Mouse (Mus musculus): ENCODE results near the gene Usp32. TPM values are rescaled to one million over a fixed set of nuclear protein-coding genes. Genes with fewer than 3 reads are reported as not detected.

Usp32 gene
- 4.8 and 5.0 TPM in 2 replicates for polyA plus RNA-seq (2015; fragmentation: Nextera tagmentation; extraction: Ambion mirVana)

DNA sequence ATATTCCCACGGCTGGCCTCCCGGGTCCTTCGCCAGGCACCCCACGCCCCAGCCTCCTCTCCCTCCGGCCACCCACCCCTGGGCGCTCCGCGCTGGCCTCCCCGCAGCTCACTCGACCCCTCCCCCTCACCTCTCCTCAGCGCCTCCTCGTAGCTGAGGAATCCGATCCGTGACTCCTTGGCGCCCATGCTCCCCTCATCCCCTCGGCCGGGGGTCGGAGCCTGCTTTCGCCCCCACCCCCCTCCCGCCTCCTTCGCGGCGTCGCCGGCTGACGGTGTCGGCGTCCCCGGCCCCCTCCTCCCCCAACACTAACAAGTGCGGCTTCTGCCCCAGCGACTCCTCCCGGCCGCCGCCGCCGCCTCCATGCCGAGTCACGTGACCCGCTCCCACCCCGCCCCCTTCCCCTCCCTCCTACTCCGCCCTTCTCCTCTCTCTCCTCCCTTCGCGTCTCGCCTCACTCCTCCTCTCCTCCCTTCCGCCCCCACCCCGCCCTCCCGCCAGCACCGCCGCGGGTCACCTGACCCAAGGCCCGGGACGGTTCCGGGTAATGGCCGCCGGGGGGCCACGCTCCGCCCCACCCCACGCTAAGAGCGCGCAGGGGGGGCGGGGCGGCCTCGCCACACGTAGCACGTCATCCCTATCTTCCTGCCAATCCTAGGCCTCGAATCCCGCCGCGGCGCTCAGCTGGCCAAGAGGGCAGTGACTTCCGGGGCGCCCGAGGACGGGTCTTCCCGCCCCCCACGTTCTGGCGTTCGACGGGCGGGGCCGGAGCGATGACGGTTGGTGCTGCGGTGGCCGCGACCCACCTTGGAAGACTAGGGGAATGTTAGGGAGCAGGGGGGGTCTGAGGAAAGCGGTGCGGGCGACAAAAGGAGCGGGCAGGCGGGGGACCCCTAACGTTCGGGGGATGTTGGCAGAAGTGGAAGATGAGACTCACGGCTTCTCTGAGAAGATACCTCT is at the start of gene Usp32:
Gene Usp32, minus strand, starts transcription at position 581 of the 960 bp plus-strand sequence.
- WGBS: 1% methylated on average over 92 of the region's 94 CpGs
- ATAC-seq (ENCODE audit: insufficient read depth, low FRiP score): peak; percentile 99

DNA sequence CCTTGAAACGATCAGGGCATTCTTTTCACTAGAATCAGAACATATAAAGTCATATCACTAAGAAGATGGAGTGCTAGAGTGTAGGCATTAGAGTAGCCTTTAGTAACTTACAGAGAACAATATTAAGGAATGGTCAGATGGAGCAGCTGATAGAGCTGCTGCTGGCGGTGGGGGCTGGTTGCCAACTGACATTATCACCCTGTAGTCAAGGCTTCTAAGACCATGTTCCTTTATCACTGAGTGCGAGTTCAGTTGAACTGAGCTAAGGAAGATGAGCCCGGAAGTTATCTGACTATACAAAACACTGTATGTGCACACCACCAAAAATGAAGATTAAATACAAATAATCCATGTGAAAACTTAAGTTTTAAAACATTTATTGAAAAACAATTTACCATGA is 49.1 kb upstream of the Usp32 start:
- Histone ChIP-seq H3K4me2 (ENCODE audit: low read depth, low read length) (no peak overlapping the region), H3K9me3 (replicated peaks; ENCODE audit: control insufficient read depth, low read length) (no peaks in the 10 kb centered on the region), H3K27ac (ENCODE audit: low read length) (no peak overlapping the region), H3K36me3 (ENCODE audit: control insufficient read depth, insufficient read depth, low read length) (peaks cover 17% of the 10 kb centered on the region), H3K4me3 (replicated peaks; ENCODE audit: low read length) (no peak overlapping the region), H3K9ac (ENCODE audit: low read length) (no peak overlapping the region), H3K4me1 (ENCODE audit: control insufficient read depth, insufficient read depth, low read length) (no peaks in the 10 kb centered on the region), H3K27me3 (ENCODE audit: control insufficient read depth, insufficient read depth, low read length) (no peaks in the 10 kb centered on the region)
- 88% methylated on average over 4 of the region's 4 CpGs for WGBS
- no peak for ATAC-seq (ENCODE audit: insufficient read depth, low FRiP score)

More for the DNA sequence above, at the start of gene Usp32:
- Histone ChIP-seq H3K9ac (ENCODE audit: low read length) (peak within 1 kb of the TSS; percentile 88), H3K4me1 (ENCODE audit: control insufficient read depth, insufficient read depth, low read length) (peaks cover 4% of the 10 kb centered on the region), H3K36me3 (ENCODE audit: control insufficient read depth, insufficient read depth, low read length) (no peaks in the 10 kb centered on the region), H3K4me3 (replicated peaks; ENCODE audit: low read length) (peak within 1 kb of the TSS; percentile 88), H3K4me2 (ENCODE audit: low read depth, low read length) (peak within 1 kb of the TSS; percentile 61), H3K9me3 (replicated peaks; ENCODE audit: control insufficient read depth, low read length) (no peaks in the 10 kb centered on the region), H3K27me3 (ENCODE audit: control insufficient read depth, insufficient read depth, low read length) (no peaks in the 10 kb centered on the region), H3K27ac (ENCODE audit: low read length) (peak within 1 kb of the TSS; percentile 60)

DNA sequence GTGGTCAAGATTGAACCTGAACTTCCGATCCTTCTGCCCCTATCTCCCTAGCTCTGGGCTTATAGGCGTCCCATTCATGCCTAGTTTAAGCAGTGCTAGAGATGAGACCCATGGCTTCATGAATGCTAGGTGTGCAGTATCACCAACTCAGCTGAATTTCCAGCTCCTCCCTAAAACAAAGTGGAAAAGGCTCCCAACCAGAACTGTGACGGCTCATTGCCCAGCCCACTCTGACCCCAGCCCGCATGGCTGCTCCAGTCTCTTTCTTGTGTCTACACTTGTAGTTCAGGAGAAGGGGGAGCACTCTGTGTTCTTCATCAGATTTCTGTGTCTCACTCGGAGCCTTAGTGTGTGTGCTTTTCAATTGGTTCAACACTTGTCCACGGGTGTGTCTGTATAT is 44.9 kb upstream of the Usp32 start:
- no peak overlapping the region for H3K27ac ChIP-seq (ENCODE audit: low read length)
- 82% methylated on average over 6 of the region's 6 CpGs for WGBS
- no peak for ATAC-seq (ENCODE audit: insufficient read depth, low FRiP score)
- H3K36me3 ChIP-seq (ENCODE audit: control insufficient read depth, insufficient read depth, low read length): 0 out of 2 replicates have a peak, but pooled peaks cover 4% of the 10 kb centered on the region
- H3K9me3 ChIP-seq (replicated peaks; ENCODE audit: control insufficient read depth, low read length): no peaks in the 10 kb centered on the region
- no peak overlapping the region for H3K9ac ChIP-seq (ENCODE audit: low read length)
- no peak overlapping the region for H3K4me3 ChIP-seq (replicated peaks; ENCODE audit: low read length)
- H3K4me1 ChIP-seq (ENCODE audit: control insufficient read depth, insufficient read depth, low read length): peaks cover 3% of the 10 kb centered on the region
- no peak overlapping the region for H3K4me2 ChIP-seq (ENCODE audit: low read depth, low read length)
- H3K27me3 ChIP-seq (ENCODE audit: control insufficient read depth, insufficient read depth, low read length): no peaks in the 10 kb centered on the region

DNA sequence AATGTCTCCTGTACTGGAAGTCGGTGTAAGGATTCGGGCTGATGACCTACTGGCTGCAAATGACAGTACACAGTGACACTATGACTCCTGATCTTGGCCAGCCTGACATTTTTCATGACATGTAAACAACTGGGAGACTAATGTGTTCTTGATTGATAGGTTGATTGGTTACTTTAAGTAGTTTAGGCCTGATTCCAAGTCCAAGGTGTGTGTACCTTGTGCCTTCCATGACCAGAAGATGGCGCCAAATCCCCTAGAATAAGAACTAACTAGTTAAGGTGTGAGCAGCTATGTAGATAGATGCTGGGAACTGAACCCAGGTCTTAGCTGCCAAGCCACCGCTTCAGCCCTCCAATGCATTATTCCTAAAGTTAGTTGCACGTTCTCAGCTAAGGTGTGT is 44.1 kb upstream of the Usp32 start:
- ATAC-seq (ENCODE audit: insufficient read depth, low FRiP score): no peak
- WGBS: 66% methylated on average over 5 of the region's 5 CpGs
- Histone ChIP-seq H3K4me2 (ENCODE audit: low read depth, low read length) (no peak overlapping the region), H3K9me3 (replicated peaks; ENCODE audit: control insufficient read depth, low read length) (no peaks in the 10 kb centered on the region), H3K4me3 (replicated peaks; ENCODE audit: low read length) (no peak overlapping the region), H3K27me3 (ENCODE audit: control insufficient read depth, insufficient read depth, low read length) (no peaks in the 10 kb centered on the region), H3K36me3 (ENCODE audit: control insufficient read depth, insufficient read depth, low read length) (no peaks in the 10 kb centered on the region), H3K4me1 (ENCODE audit: control insufficient read depth, insufficient read depth, low read length) (peaks cover 3% of the 10 kb centered on the region), H3K9ac (ENCODE audit: low read length) (no peak overlapping the region), H3K27ac (ENCODE audit: low read length) (no peak overlapping the region)

DNA sequence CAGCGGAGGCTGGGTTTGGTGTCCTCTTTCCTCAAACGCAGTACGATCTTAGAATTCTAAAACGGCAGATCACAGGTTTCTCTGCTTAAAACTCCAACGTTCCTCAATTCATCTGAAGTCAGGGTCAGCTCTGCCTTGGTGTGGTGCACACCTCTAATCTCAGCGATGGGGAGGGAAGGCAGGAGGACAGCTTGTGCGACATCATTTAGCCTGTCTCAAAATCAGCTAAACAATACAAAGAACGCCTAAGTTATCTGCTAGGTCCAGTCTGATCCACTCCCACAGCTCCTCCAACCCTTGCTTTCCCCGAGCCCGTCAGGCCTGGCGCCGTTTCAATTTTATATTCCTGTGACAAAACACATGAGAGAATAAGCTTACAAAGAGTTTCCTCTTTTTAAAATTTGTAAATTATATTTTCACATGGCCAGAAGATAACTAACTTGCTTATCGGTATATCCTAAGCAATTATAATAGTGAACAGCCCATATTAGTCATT is 43.4 kb upstream of the Usp32 start:
- H3K9ac ChIP-seq (ENCODE audit: low read length): peak overlapping the region; percentile 65
- H3K27me3 ChIP-seq (ENCODE audit: control insufficient read depth, insufficient read depth, low read length): no peaks in the 10 kb centered on the region
- peak; percentile 22; the same call in 1 of the 2 replicates for ATAC-seq (ENCODE audit: insufficient read depth, low FRiP score)
- 16% methylated on average over 13 of the region's 13 CpGs for WGBS
- no peak overlapping the region for H3K27ac ChIP-seq (ENCODE audit: low read length)
- peaks cover 3% of the 10 kb centered on the region for H3K4me1 ChIP-seq (ENCODE audit: control insufficient read depth, insufficient read depth, low read length)
- no peaks in the 10 kb centered on the region for H3K9me3 ChIP-seq (replicated peaks; ENCODE audit: control insufficient read depth, low read length)
- no peaks in the 10 kb centered on the region for H3K36me3 ChIP-seq (ENCODE audit: control insufficient read depth, insufficient read depth, low read length)
- peak overlapping the region; percentile 73 for H3K4me2 ChIP-seq (ENCODE audit: low read depth, low read length)
- peak overlapping the region; percentile 53 for H3K4me3 ChIP-seq (replicated peaks; ENCODE audit: low read length)

DNA sequence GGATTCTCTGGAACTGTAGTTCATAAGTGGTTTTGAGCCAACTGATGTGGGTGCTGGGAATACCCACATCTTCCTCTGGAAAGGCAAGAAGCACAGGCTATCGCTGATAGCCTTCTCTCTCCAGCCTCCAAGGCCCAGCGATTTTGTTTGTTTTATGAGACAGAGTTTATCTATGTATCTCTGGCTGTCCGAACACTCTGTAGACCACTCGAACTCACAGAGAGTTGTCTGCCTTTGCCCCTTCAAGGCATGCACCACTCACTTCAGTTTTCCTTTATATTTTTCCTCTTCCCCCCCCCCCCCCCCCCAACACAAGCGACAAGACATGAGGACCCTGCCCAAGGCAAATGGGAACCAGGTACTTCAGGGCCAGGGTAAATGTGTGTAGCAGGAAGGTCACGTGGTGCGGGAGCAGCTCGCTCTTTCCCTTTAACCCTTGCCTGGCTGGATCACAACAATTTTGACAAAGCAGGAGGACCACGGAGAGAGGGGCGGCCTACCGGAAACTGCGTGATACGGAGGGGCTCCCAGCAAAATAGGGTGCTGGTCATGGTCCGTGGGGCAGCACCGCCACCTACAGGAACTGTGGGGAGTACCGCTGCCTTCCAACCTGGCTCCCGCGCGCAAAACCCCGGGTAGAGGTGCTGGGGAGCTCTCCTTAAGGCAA is 42.8 kb upstream of the Usp32 start:
- Histone ChIP-seq H3K9me3 (replicated peaks; ENCODE audit: control insufficient read depth, low read length) (no peaks in the 10 kb centered on the region), H3K4me3 (replicated peaks; ENCODE audit: low read length) (peak overlapping the region; percentile 53), H3K4me1 (ENCODE audit: control insufficient read depth, insufficient read depth, low read length) (peaks cover 3% of the 10 kb centered on the region), H3K27ac (ENCODE audit: low read length) (no peak overlapping the region), H3K9ac (ENCODE audit: low read length) (peak overlapping the region; percentile 65), H3K27me3 (ENCODE audit: control insufficient read depth, insufficient read depth, low read length) (no peaks in the 10 kb centered on the region), H3K4me2 (ENCODE audit: low read depth, low read length) (peak overlapping the region; percentile 73), H3K36me3 (ENCODE audit: control insufficient read depth, insufficient read depth, low read length) (no peaks in the 10 kb centered on the region)
- peak; percentile 86 for ATAC-seq (ENCODE audit: insufficient read depth, low FRiP score)
- 2% methylated on average over 19 of the region's 20 CpGs for WGBS

DNA sequence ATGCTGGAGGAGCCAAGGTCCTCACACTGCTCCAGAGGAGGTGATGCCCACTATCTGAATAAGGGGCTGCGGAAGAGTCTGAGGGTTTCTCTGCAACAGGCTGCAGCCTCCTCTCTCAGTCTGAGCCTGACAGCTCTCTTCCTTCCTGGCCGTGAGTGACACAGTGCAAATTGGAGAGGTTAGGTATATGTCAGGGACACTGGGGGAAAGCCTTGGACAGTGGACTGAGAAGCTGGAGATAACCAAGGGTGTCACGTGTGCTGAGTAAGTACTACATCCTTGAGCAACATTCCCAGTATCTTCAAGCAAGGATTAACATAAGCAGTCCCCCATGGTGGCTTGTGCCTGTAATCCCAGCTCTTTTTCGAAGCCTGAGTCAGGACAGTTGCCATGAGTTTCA is 38.5 kb upstream of the Usp32 start:
- H3K9ac ChIP-seq (ENCODE audit: low read length): no peak overlapping the region
- no peak overlapping the region for H3K27ac ChIP-seq (ENCODE audit: low read length)
- no peak overlapping the region for H3K4me3 ChIP-seq (replicated peaks; ENCODE audit: low read length)
- WGBS: 80% methylated on average over 4 of the region's 4 CpGs
- no peak for ATAC-seq (ENCODE audit: insufficient read depth, low FRiP score)
- H3K4me1 ChIP-seq (ENCODE audit: control insufficient read depth, insufficient read depth, low read length): peaks cover 3% of the 10 kb centered on the region
- no peaks in the 10 kb centered on the region for H3K9me3 ChIP-seq (replicated peaks; ENCODE audit: control insufficient read depth, low read length)
- H3K4me2 ChIP-seq (ENCODE audit: low read depth, low read length): no peak overlapping the region
- H3K36me3 ChIP-seq (ENCODE audit: control insufficient read depth, insufficient read depth, low read length): no peaks in the 10 kb centered on the region
- H3K27me3 ChIP-seq (ENCODE audit: control insufficient read depth, insufficient read depth, low read length): no peaks in the 10 kb centered on the region

DNA sequence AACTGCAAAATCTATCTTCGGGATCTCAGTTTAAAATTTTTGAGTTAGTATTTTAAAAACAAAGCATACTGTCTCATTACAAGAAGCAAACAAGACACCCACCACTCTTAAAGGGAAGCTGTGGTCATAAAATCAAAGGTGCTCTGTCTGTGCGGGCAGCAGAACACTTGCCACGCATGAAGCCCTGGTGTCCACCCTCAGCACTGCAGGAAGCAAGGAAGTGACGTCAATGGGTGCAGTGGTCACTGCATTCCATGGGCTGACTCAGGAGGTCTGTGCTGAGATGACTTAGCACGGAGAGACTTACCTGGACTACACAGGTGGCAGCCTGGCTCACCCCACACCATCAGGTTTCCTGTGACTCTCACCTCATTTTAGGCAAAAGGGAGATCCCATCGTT is 37.8 kb upstream of the Usp32 start:
- Histone ChIP-seq H3K4me1 (ENCODE audit: control insufficient read depth, insufficient read depth, low read length) (no peaks in the 10 kb centered on the region), H3K9ac (ENCODE audit: low read length) (no peak overlapping the region), H3K4me2 (ENCODE audit: low read depth, low read length) (no peak overlapping the region), H3K36me3 (ENCODE audit: control insufficient read depth, insufficient read depth, low read length) (no peaks in the 10 kb centered on the region), H3K27ac (ENCODE audit: low read length) (no peak overlapping the region), H3K27me3 (ENCODE audit: control insufficient read depth, insufficient read depth, low read length) (no peaks in the 10 kb centered on the region), H3K4me3 (replicated peaks; ENCODE audit: low read length) (no peak overlapping the region), H3K9me3 (replicated peaks; ENCODE audit: control insufficient read depth, low read length) (no peaks in the 10 kb centered on the region)
- 77% methylated on average over 6 of the region's 6 CpGs for WGBS
- ATAC-seq (ENCODE audit: insufficient read depth, low FRiP score): no peak

DNA sequence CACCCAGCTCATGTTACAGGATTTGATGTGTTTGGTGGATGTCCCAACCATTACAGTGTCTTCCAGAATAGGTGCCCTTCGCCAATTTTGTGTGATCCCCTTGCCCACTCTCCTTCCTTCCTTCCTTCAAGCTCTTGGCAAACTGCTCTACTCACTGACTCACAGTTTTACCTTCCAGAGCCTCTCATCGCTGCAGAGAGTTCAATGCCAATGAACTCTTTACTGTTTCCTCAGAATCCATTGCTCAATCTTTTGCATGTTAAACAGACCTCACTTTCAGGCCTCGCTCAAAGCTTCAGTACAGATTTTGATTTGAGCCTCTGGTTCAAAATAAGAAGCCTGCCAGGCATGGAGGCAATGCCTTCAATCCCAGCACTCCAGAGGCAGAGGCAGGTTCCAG is 36.0 kb upstream of the Usp32 start:
- no peaks in the 10 kb centered on the region for H3K4me1 ChIP-seq (ENCODE audit: control insufficient read depth, insufficient read depth, low read length)
- ATAC-seq (ENCODE audit: insufficient read depth, low FRiP score): no peak
- H3K36me3 ChIP-seq (ENCODE audit: control insufficient read depth, insufficient read depth, low read length): no peaks in the 10 kb centered on the region
- H3K27ac ChIP-seq (ENCODE audit: low read length): no peak overlapping the region
- H3K9ac ChIP-seq (ENCODE audit: low read length): no peak overlapping the region
- H3K4me3 ChIP-seq (replicated peaks; ENCODE audit: low read length): no peak overlapping the region
- no peaks in the 10 kb centered on the region for H3K27me3 ChIP-seq (ENCODE audit: control insufficient read depth, insufficient read depth, low read length)
- H3K4me2 ChIP-seq (ENCODE audit: low read depth, low read length): no peak overlapping the region
- WGBS: 75% methylated on average over 3 of the region's 3 CpGs
- no peaks in the 10 kb centered on the region for H3K9me3 ChIP-seq (replicated peaks; ENCODE audit: control insufficient read depth, low read length)
